In the genomic region with DNA sequence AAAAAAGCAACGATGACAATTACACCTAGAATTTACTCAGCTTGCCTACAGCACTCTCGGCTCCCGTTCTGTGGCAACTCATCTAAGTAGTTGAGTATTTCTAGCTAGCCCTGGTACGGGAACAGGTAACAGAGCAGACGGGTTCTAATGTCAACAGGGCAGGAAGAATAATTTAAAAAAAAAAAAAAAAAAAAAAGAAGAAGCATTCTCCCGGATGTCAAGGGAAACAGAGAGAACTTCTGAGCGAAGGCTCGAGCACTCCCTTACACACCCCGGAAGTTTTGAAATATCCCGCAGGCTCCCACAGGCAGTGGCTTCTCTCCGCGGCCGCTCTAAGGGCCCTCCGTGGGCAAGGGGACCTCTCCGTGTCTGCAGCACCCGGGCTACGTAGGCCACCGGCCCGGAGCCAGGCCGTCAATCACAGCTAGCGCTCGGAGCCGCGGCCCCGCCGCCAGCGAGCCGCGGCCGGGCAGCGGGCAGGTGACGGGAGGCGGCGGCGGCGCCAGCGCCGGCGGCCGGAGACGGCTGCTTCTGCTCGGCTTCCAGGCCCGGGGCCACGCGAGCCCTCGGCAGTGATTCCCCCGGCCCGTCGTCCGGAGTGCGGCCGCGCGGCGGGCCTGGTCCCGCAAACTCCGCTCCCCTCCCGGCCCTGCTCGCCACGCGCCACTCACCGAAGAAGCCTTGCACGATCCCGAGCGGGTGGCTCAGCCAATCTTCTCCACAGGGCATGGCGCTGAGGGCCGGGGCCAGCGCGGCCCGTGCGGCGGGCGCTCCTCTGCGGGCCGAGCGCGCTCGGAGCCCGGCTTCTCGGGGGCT, we compare ENCODE assay signal across 8 mouse cellular contexts. TPM values are rescaled to one million over a fixed set of nuclear protein-coding genes. Genes with fewer than 3 reads are reported as not detected.
DNase-seq lines count a peak whose midpoint lies in the region; ATAC-seq and TF ChIP-seq lines count a peak whose summit lies in the region.

No protein-coding gene starts in this region.

- H3K4me2 ChIP-seq in forebrain, embryonic 14.5 days (ENCODE audit: low read length), result peak overlapping the region; percentile 90
- peak overlapping the region; percentile 88 for H3K4me2 ChIP-seq in limb, embryonic 13.5 days (replicated peaks)
- H3K4me2 ChIP-seq in midbrain, embryonic 14.5 days (ENCODE audit: low read length), result peak overlapping the region; percentile 92
- peak overlapping the region; percentile 76 for H3K4me2 ChIP-seq in stomach, embryonic 15.5 days

- H3K9ac ChIP-seq in forebrain, embryonic 14.5 days (ENCODE audit: low read length), result peak overlapping the region; percentile 95
- H3K9ac ChIP-seq in limb, embryonic 13.5 days, result peak overlapping the region; percentile 99
- peak overlapping the region; percentile 93 for H3K9ac ChIP-seq in midbrain, embryonic 14.5 days (replicated peaks; ENCODE audit: low read length)
- peak overlapping the region; percentile 98 for H3K9ac ChIP-seq in stomach, embryonic 15.5 days

- WGBS in cerebellum, adult 2 months, result under 1% methylated on average over 78 of the region's 80 CpGs
- under 1% methylated on average over 62 of the region's 80 CpGs for WGBS in forebrain, embryonic 14.5 days
- WGBS in limb, embryonic 13.5 days, result under 1% methylated on average over 56 of the region's 80 CpGs
- WGBS in midbrain, embryonic 14.5 days, result under 1% methylated on average over 72 of the region's 80 CpGs
- WGBS in stomach, embryonic 15.5 days, result under 1% methylated on average over 55 of the region's 80 CpGs

- DNase-seq in cerebellum, adult 2 months, result peak in 1 of 2 experiments; percentile 53
- DNase-seq in cerebellum, adult 8-10 months, result no peak
- peak; percentile 70 for DNase-seq in adrenal gland, postnatal 10 days
- DNase-seq in forebrain, embryonic 14.5 days (ENCODE audit: low spot score), result peak; percentile 50
- DNase-seq in midbrain, embryonic 14.5 days, result no peak

- no peaks in the 10 kb centered on the region for H3K27me3 ChIP-seq in cerebellum, adult 2 months (ENCODE audit: control insufficient read depth, insufficient read depth, low read length)
- H3K27me3 ChIP-seq in forebrain, embryonic 14.5 days (replicated peaks; ENCODE audit: control insufficient read depth, insufficient read depth, low read length), result no peaks in the 10 kb centered on the region
- 0 out of 2 replicates have a peak, but pooled peaks cover 8% of the 10 kb centered on the region for H3K27me3 ChIP-seq in limb, embryonic 13.5 days
- no peaks in the 10 kb centered on the region for H3K27me3 ChIP-seq in midbrain, embryonic 14.5 days (ENCODE audit: control insufficient read depth, insufficient read depth, low read length)
- H3K27me3 ChIP-seq in stomach, embryonic 15.5 days (replicated peaks), result no peaks in the 10 kb centered on the region

- peak overlapping the region; percentile 65 for H3K27ac ChIP-seq in cerebellum, adult 2 months (ENCODE audit: insufficient read depth, low read length)
- peak overlapping the region; percentile 86 for H3K27ac ChIP-seq in forebrain, embryonic 14.5 days (ENCODE audit: low read depth, low read length)
- peak overlapping the region; percentile 89 for H3K27ac ChIP-seq in limb, embryonic 13.5 days
- peak overlapping the region; percentile 92 for H3K27ac ChIP-seq in midbrain, embryonic 14.5 days (replicated peaks; ENCODE audit: low read depth, low read length)
- peak overlapping the region; percentile 88 for H3K27ac ChIP-seq in stomach, embryonic 15.5 days

- no peaks in the 10 kb centered on the region for H3K36me3 ChIP-seq in forebrain, embryonic 14.5 days (ENCODE audit: control insufficient read depth, insufficient read depth, low read length)
- peaks cover under 1% of the 10 kb centered on the region; the same call in 1 of the 2 replicates for H3K36me3 ChIP-seq in limb, embryonic 13.5 days
- H3K36me3 ChIP-seq in midbrain, embryonic 14.5 days (ENCODE audit: control insufficient read depth, insufficient read depth, low read length), result no peaks in the 10 kb centered on the region
- peaks cover 1% of the 10 kb centered on the region; the same call in 1 of the 2 replicates for H3K36me3 ChIP-seq in stomach, embryonic 15.5 days

- peak overlapping the region; percentile 76 for H3K4me3 ChIP-seq in cerebellum, adult 2 months (replicated peaks; ENCODE audit: insufficient read depth, low read depth, low read length)
- peak overlapping the region; percentile 98 for H3K4me3 ChIP-seq in forebrain, embryonic 14.5 days (ENCODE audit: low read depth, low read length)
- H3K4me3 ChIP-seq in limb, embryonic 13.5 days, result peak overlapping the region; percentile 99
- H3K4me3 ChIP-seq in midbrain, embryonic 14.5 days (replicated peaks; ENCODE audit: low read depth, low read length), result peak overlapping the region; percentile 94
- H3K4me3 ChIP-seq in stomach, embryonic 15.5 days (replicated peaks), result peak overlapping the region; percentile 98

- ATAC-seq in forebrain, embryonic 14.5 days, result peak; percentile 45
- peak; percentile 46 to 59; a peak in 3 of 4 replicates for ATAC-seq in hematopoietic stem cell, adult 5-6 weeks (replicated peaks in 1 of 2; ENCODE audit: insufficient read depth in 1 of 2, low FRiP score in 2 of 2, low TSS enrichment in 1 of 2, low read depth in 1 of 2, poor library complexity in 2 of 2, severe bottlenecking in 2 of 2)
- ATAC-seq in limb, embryonic 13.5 days (ENCODE audit: low FRiP score, low read depth), result peak; percentile 17; the same call in 1 of the 2 replicates
- ATAC-seq in midbrain, embryonic 14.5 days (ENCODE audit: low FRiP score, low TSS enrichment), result peak; percentile 72
- peak; percentile 15; the same call in 1 of the 2 replicates for ATAC-seq in stomach, embryonic 15.5 days (ENCODE audit: insufficient read depth, low FRiP score, low read depth)

- no peak for TF ChIP-seq CTCF in cerebellum, adult 2 months (IDR thresholded peaks at IDR 0.05; ENCODE audit: borderline replicate concordance, insufficient read depth, low read depth, low read length)

- 0 out of 2 replicates have a peak, but pooled peaks cover under 1% of the 10 kb centered on the region for H3K9me3 ChIP-seq in forebrain, embryonic 14.5 days (replicated peaks; ENCODE audit: control insufficient read depth, low read length)
- H3K9me3 ChIP-seq in limb, embryonic 13.5 days, result no peaks in the 10 kb centered on the region
- H3K9me3 ChIP-seq in midbrain, embryonic 14.5 days (ENCODE audit: control insufficient read depth, low read length), result no peaks in the 10 kb centered on the region
- no peaks in the 10 kb centered on the region for H3K9me3 ChIP-seq in stomach, embryonic 15.5 days

- H3K4me1 ChIP-seq in cerebellum, adult 2 months (ENCODE audit: control insufficient read depth, insufficient read depth, low read length), result no peaks in the 10 kb centered on the region; the same call in 1 of the 2 replicates
- H3K4me1 ChIP-seq in forebrain, embryonic 14.5 days (ENCODE audit: control insufficient read depth, insufficient read depth, low read length), result peaks cover 18% of the 10 kb centered on the region; the same call in 1 of the 2 replicates
- peaks cover 18% of the 10 kb centered on the region for H3K4me1 ChIP-seq in limb, embryonic 13.5 days
- peaks cover 17% of the 10 kb centered on the region for H3K4me1 ChIP-seq in midbrain, embryonic 14.5 days (ENCODE audit: control insufficient read depth, insufficient read depth, low read length)
- H3K4me1 ChIP-seq in stomach, embryonic 15.5 days, result peaks cover 12% of the 10 kb centered on the region

- no peak for TF ChIP-seq POLR2A in cerebellum, adult 2 months (IDR thresholded peaks at IDR 0.05; ENCODE audit: borderline replicate concordance, insufficient read depth, low read length)

RNA-seq across cellular contexts. Expression of gene Mcmbp, which starts 0.6 kb away (rescaled TPM):
- 20.5 and 22.6 TPM in 2 replicates for polyA plus RNA-seq in cerebellum, adult 2 months (2012; rRNA removed)
- 10 to 100 TPM; 38.6 to 42.7 TPM for total RNA-seq in adrenal gland, postnatal 10 days (2021)
- 55.6 and 58.1 TPM in 2 replicates for polyA plus RNA-seq in forebrain, embryonic 14.5 days (2014; fragmentation: Nextera tagmentation; extraction: Ambion mirVana)
- total RNA-seq in hematopoietic stem cell, adult 5-6 weeks (2017), result 51.7 and 61.2 TPM in 2 replicates
- polyA plus RNA-seq in limb, embryonic 13.5 days (2015; fragmentation: Nextera tagmentation; extraction: Ambion mirVana), result 67.4 and 69.4 TPM in 2 replicates
- polyA plus RNA-seq in midbrain, embryonic 14.5 days (2014; fragmentation: Nextera tagmentation; extraction: Ambion mirVana), result 60.8 and 61.7 TPM in 2 replicates
- polyA plus RNA-seq in stomach, embryonic 15.5 days (2015; fragmentation: Nextera tagmentation; extraction: Ambion mirVana), result 58.2 and 60.9 TPM in 2 replicates

RNA-seq across cellular contexts. Expression of gene Sec23ip, which starts 5.1 kb away (rescaled TPM):
- 18.2 and 21.7 TPM in 2 replicates for polyA plus RNA-seq in cerebellum, adult 2 months (2012; rRNA removed)
- 10 to 100 TPM; 34.1 to 44.9 TPM for total RNA-seq in adrenal gland, postnatal 10 days (2021)
- polyA plus RNA-seq in forebrain, embryonic 14.5 days (2014; fragmentation: Nextera tagmentation; extraction: Ambion mirVana), result 30.6 and 34.7 TPM in 2 replicates
- total RNA-seq in hematopoietic stem cell, adult 5-6 weeks (2017), result 29.7 and 38.0 TPM in 2 replicates
- polyA plus RNA-seq in limb, embryonic 13.5 days (2015; fragmentation: Nextera tagmentation; extraction: Ambion mirVana), result 40.4 and 42.2 TPM in 2 replicates
- 33.3 and 39.6 TPM in 2 replicates for polyA plus RNA-seq in midbrain, embryonic 14.5 days (2014; fragmentation: Nextera tagmentation; extraction: Ambion mirVana)
- polyA plus RNA-seq in stomach, embryonic 15.5 days (2015; fragmentation: Nextera tagmentation; extraction: Ambion mirVana), result 32.3 and 32.5 TPM in 2 replicates

Comparison
In these comparisons a context has a peak if more than half of its experiments do, and no peak if none do; other contexts are left out.
1. DNase-seq: peak in adrenal gland, postnatal 10 days (single experiment) and forebrain, embryonic 14.5 days (single experiment); none in cerebellum, adult 8-10 months (single experiment) and midbrain, embryonic 14.5 days (single experiment).
2. ATAC-seq: peak in every context shown above with its lines; median percentile 72 in midbrain, embryonic 14.5 days; 52 in hematopoietic stem cell, adult 5-6 weeks; 45 in forebrain, embryonic 14.5 days; 17 in limb, embryonic 13.5 days; 15 in stomach, embryonic 15.5 days.
3. Peak in every context shown above with its lines, with median percentiles within 50 percentile points of each other: H3K27ac ChIP-seq, H3K4me3 ChIP-seq, H3K4me2 ChIP-seq and H3K9ac ChIP-seq.